Mouse (Mus musculus) fibroblast of lung, adult 2 months (primary cell): Measurements from ENCODE around the gene Mpc2.

Experiments
- DNase-seq: peaks from one replicate; pipeline ENCODE4 v3.0.0-alpha.2; 2011; ENCODE audit warnings: low read depth

The Mpc2 gene

DNA sequence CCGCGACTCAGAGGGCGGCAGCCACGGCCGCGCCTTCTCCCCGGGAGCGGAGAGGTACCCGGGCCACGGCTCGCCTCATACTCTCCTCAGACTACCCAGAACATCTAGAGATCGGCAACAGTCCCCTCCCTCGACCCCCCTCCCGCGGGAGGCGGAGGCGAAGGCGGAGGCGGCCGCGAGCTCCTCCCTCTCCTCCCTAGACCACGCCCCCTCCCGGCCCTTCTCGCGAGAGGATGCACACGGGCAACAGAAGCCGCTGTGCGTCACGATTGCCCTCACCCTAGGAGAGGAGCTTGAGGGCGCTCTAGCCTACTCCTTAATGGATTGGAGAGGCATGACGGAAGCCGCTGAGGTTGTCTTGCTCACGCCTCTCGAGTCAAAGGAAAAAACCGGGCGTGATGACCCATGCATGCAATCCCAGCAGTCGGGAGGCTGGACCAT is at the start of gene Mpc2, which contains the start of gene Dcaf6:
Gene Mpc2, plus strand, starts transcription at position 278 of the 441 bp plus-strand sequence.
Gene Dcaf6, minus strand, starts transcription at position 116 of the 441 bp plus-strand sequence.
- peak; percentile 84 for DNase-seq

DNA sequence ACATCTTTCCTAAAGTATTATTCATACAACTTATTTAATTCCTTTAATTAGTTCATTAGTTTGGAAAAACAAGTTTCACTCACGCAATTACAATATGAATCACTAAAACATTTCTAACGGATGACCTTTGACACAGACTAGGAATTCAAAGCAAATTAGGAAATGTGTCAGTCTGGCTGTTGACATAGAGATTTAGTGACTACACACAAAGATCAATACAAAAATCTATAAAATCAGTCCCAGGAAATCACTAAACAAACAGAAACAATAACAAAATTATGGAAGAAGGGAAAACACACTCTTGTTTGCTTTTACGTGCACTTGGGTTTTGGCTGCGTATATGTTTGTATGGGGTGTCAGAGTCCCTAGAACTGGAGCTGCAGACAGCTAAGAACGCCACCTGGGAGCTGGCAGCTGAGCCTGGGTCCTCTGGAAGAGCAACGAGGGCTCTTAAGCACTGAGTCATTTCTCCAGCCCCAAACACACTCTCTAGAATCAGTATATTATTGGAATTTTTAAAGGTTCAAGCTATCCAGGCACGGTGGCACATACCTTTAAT is 39.0 kb upstream of the Mpc2 start:
- DNase-seq: no peak

DNA sequence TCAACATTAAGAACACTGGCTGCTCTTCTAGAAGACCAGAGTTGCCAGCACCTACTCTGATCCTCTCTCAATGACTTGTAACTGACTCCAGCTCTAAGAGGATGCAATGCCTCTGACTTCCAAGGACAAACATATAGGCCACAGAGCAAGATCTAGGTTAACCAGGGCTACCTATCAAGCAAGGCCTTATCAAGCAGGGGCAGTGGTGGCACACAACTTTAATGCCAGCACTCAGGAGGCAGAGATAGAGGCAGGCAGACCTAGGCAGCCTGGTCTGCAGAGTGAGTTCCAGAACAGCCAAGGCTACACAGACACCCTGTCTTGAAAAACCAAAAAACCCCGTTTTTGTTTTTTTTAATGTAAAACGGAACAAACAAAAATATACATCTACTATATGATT is 34.2 kb upstream of the Mpc2 start:
- no peak for DNase-seq

DNA sequence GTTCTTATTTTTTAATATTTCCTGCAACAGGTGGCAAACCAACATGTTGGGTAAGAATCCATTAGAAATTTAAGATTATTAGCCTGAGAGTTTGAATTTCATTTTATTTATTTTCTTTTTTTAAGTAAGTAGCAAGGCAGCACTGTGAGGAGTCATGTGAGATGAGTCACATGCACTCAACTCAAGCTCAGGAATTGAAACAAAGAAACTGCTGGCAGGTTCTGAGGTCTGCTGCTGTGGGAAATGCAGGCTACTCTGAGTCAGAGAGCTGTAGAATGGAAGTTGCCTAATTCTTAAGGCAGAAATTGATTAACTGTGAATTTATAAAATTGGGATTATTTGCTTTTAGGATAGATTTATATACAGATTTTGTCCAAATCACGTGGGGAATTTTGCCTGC is 27.6 kb upstream of the Mpc2 start:
- peak; percentile 85 for DNase-seq

DNA sequence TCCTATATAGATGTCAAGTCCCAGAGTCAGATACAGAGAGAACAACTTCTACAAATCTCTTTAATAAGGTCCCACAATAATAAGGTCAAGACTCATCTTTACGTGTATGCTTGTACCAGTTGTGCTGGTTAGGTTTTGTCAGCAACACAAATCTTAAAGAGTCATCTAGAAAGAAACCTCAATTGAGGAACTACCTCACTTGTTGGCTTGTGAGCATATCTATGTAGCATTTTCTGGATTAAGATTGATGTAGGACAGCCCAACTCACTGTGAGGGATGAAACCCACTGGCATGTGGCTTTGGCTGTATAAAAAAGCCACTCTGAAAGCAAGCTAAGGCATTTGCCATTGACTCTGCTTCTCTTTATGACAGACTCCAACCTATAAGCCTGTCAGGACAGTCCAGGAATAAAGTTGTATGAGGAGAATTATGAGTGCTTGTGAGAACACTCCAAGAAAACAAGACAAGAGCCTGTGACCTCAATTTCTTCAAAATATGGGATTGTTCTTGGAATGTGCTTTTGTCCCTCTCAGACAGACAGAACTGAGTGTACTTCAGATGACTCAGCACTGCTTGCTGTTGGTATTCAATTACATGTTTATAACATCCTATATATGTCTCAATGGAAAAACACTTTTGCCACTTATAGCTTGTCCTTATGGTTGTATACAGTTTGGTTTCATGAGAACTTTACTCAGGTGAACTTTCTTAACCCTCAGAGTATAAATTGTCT is 22.0 kb upstream of the Mpc2 start:
- no peak for DNase-seq

DNA sequence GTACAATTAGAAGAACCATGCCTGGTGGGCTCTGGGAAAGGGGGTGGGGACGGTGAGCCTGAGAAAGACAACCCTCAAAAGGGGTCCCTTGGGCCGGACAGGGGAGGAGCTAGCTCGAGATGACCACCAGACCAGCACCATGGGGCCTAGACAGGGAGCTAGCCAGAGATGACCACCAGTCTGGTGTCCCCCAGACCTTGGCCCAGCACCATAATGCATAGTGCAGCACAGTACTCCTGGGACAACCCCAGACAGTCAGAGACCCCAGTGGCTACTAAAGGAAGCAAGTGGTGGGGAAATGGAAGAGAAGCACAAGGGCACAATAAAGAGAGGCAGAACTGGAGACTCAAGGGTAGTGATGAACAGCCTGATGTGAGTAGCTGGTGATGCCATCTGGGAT is 19.6 kb upstream of the Mpc2 start:
- no peak for DNase-seq

DNA sequence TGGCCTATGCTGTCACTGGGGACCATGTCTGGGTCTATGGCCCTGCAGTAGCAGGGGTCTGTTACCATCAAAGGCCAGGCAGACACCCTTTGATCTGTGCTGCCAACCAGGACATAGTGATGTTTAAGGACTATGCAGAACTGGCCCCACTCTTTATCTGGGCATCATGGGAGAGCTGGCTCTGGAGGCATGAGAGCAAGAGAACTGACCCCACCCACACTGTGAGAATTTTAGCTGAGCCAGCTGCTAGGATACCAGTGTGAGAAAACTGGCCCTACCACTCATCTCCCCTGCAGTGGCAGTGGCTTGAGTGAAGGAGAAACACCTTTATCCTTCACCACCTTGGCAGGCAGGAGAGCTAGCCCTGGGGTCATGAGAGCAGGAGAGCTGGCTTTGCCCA is 19.2 kb upstream of the Mpc2 start:
- no peak for DNase-seq

DNA sequence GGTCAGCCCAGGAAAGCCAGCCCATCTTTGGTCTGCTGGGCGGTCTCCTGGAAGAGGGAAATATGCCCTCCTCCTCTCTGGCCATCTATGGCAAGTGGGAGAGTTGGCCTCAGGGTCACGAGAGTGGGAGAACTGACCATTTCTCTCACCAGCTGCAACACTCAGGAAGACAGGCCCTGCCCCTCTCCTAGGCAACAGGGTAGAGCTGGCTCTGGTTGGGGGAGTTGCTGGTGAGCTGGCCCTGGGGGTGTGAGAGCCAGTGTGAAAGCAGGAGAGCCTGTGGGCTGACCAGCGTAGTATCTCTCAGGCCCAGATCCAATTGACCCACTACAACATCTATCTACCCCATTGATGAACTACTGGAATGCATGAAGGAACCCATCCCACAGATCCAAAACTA is 18.7 kb upstream of the Mpc2 start:
- no peak for DNase-seq

DNA sequence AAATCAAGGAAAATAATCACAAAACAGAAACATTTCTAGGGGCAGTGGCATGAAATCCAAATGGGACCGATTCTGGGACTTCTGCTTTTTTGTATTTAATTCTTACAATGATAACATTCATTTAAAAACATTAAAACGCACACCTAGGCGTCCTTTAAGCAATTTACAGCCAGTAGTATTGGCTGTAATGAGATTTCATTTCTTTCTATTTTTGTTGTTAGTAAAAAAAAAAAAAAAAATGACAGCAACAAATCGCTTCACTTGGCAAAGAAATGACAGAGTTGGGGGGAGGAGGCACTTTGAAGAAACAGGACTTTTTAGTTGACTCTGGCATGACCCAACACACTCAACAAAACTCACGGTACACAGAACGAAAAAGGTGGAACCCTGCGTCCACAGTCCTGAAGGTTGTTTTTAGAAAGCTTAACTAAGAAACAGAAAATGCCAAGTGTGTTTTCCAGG is 1.4 kb upstream of the Mpc2 start:
- no peak for DNase-seq

DNA sequence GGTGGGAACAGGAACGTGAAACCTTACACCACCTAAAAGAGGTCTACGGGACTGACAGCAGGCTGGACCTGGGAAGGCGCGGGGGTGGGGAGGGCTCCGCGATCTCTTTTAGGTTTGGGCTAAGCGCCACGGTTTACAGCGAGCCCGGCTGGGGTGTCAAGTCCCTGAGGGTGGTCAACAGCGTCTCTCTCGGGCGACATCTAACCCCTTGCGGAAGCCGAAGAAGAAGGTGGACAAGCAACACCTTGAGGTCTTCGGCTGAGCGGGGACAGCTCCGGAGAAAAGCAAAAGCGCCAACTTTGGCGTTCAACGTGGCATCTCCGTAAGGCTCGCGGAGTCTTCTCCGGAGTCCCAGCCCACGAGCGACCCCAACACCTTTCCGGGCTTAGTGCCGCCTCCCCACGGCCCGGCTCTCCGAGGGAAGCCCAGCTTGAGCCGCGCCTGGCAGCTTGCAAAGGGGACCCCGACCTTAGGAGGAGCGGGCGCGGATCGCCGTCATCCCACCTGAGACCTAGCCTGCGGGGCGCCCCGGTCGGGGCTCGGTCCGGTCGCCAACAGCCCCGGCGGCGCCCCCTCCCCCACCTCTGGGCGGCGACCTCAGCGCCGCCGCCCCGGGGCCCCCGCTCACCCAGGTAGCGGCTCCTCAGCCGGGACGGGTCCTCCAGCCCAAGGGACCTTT is 795 bp upstream of the Mpc2 start:
- peak; percentile 48 for DNase-seq

DNA sequence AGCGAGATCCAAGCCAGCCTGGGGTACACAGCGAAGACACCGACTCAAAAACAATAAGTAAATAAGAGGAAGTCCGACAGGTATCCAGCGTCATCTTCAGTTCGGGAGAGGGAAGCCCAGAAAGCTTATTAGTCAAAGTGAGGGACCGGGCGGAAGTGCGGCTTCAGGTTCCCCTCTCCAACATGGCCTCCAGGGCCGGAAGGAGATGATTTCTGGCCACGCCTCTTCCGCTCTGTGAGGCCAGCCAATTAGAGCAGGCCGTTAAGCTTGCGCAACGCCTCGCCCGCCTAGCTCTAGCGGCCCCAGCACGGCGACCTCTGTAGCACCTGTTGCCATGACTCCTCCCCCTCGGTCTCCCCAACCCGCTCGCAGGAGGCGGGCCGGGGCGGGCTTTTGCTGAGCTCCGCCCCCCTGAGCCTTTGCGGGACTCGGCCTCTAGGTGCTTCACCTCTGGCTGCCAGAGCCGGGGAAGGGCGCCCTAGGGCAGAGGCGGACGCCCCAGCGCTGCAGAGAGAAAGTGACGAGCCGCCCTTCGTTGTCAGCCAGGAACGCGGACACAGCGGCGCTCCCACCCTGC is 452 bp downstream of the Mpc2 start:
- peak; percentile 98 for DNase-seq

DNA sequence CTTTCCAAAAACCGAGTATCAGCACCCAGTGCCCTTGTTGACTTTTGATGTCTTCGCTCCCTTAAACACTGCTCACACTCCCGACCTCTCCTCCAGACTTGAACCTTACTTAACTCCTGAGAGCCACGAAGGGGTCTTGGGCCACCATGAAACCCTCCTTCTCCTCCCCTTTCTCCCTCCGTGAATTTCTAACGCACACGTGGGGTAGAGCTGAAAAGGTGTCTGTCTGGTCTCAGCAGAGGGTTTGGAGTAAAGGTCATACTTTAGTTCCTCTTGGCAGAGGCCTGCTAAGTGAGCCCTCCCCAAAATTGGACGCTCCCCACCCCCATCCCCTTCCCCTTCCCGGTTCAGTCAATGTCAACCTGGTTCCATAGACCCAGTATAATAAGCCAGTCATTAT is 1.2 kb downstream of the Mpc2 start:
- no peak for DNase-seq

DNA sequence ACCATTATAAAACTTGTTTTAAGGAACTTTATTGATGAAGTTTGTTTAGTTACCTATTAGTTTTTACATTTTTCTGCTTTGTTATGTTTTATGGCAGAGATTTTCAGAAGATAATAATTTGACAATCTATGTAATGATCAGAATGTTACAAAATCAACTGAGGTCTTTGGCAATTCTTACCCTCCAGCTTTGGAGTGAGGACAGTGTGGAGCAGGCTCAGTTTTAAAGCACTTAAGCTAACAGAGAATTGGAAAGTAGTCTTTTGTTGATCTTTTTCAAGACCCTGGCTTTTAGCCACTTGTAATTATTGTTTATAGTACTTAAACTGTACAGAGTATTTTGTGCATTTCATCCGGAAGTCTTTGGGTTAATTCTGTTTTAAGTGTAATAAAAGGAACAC is 2.4 kb downstream of the Mpc2 start:
- no peak for DNase-seq

DNA sequence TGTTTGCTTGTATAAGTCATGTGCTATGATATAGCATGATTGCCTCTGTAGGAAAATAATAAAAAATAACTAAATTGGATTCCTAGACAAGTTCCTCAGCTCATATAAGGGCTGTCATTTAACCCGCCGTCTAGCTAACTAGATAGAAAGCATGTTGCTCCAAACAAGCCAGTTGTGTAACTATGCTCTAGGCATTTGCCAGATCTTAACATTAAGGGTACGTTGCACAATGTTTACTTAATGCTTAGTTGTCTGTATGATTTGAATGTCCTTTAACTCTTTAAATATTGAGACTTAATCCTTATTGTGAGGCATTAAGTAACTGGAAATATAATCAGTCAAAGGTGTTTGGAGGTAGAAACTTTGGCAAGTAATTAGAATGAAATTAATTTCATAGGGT is 4.1 kb downstream of the Mpc2 start:
- no peak for DNase-seq

DNA sequence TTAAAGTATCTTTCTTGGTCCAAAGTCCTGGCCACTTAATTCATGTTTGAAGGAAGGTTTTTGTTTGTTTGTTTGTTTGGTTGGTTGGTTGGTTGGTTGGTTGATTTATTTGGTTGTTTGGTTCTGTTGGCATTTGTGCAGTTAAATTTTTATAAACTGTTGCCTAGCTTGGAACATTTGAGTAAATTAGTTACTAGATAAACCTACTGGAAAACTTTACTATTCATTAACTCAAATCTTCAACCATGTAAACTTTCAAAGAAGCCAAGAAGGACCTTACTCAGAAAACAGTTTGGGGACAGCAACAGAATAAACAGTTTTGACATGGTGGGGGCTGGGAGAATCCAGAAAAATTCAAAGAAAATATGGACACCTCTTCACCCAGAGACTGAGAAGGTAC is 8.5 kb downstream of the Mpc2 start:
- DNase-seq: no peak

DNA sequence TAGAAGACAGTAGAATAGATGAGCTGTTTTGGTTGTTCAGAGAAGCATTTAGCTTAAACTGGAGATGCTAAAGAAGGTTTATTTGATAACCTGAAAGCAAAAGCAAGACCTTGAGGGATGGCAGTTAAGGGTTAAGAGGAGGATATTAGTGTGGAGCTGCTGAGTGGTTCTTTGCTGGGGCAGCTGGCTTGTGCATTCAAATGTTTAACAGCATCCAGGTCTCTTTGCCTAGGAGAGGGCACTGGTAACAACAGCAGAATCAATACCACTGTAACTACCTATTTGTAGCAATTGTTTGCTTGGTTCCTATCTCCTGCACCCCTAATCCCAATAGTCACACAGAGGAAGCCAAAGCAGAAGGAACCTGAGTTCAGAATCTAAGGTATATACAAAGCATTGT is 9.3 kb downstream of the Mpc2 start:
- no peak for DNase-seq

DNA sequence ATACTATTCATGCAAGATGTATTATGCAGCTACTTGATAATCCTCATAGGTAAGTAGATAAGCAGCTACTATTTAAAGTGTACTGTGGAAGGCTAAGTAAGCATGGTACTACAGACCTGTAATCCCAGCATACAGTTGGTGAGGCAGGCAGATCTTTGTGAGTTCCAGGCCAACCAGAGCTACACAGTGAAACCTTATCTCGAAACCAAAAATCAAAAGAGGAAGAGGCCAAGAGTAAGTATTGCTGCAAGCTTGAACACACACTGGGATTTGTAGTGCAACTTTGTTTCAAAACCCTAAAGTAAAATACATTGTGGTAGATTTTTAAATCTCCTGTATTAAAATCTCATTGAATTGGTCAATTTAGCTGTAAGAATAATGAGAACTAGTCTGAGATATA is 11.1 kb downstream of the Mpc2 start:
- DNase-seq: no peak

DNA sequence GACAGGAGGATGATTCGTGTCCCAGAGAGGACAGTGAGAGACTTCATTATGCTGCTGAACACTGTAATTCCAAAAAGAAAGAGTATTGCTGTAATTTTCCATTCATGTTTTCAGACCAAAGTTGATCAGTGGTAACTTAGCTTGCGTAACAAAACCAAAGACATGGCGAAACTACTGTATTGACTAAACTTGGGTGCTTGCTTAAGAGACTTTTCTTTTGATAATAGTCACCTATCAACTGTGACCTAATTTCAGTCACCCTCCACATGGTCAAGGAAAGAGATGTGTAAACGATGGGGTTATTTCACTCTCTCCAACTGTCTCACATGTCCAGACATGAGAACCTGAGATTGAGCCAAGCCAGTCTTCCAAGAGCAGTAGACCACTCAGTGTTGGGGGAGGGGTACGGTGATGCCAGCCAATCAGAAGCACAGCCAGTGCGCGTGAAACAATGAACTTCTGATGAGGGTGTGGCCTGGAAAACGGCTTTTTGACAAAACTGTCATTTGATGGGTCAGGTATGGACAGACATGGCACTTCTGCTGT is 24.3 kb downstream of the Mpc2 start, which contains the start of gene Adcy10:
Gene Adcy10, plus strand, starts transcription at position 496 of the 546 bp plus-strand sequence.
- peak; percentile 31 for DNase-seq

DNA sequence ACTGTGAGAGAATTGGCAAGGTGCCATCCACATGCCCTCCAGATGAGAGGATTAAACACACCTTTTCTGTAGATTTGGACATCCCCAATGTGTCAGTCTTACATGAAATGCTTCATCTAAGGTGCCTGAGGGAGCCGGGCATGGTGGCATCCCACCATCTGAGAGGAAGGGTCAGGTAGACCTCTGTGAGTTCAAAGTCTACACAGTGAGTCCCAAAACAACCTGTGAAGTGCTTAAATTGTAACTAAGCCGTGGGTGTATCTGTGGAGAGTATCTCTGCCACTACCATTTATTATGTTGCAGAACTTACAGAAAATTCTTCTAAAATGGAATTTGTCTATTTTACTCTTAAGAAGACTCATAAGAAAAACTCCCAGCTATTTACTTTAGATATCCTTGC is 25.7 kb downstream of the Mpc2 start:
- no peak for DNase-seq

DNA sequence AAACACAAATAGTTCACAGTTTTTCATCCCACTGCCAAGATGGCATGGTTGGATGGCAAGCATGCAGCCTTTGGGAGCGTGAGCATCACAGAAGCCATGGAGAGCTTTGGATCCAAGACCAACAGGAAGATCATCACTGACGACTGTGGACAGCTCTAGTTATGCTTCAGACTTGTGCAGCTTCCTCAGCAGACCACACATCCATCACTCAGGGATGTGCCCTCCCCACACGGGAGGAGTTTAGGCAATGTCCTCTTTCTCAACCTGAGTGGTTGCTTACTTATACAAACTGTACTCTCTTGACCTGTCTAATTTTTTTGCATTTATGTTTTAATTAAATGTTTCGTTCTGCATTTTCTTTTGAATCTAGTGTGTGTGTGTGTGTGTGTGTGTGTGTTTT is 28.8 kb downstream of the Mpc2 start:
- DNase-seq: no peak

DNA sequence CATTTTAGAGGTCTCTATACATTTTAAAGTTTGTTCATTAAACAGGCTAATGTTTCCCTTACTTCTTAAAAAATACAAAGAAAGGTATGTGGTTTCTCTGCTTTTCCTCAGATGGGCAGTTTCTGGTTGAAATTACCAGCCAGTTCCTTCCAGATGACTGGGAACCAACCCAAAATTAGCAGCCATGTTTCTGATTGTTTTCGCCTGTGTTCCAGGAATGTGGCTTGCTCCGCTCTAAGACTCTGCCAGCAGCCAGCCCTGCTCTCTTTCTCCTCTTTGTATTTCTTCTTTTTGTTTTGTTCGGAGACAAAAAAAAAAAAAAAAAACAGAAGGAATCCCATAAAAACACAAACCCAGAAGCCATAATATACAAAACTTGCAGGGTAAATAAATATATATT is 38.4 kb downstream of the Mpc2 start:
- peak; percentile 62 for DNase-seq

DNA sequence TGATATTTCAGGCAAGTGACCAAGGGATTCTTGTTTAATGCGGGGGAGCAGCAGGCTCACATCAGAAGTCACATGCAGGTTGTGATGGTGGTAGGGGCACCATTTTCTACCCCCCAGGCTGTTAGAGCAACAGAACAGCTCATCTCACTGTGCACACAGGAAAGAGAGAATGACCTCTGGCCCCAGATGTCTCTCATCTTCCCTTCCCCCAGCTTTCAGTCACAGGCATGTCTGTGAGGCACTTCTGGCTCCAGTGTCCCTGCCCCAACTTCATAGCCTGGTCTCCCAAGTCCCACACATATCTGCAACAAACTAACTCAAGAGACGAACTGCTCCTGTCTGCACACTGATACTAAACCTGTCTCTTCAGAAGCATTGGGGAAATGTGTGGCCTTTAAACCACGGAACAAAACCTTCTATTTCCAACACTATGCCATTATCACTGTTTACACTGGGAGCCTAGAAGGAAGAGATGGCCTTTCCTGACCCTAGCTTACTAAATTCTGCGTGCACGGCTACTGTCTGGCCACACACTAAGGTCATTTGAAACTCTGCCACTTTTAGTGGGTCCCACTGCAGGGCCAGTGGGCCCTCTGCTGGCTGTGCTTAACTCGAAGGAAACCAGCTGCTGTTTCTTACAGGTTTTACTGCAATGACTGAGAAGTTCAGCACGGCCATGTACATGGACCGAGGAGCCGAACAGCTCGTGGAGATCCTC is 43.0 kb downstream of the Mpc2 start:
- DNase-seq: peak; percentile 37
